Mouse (Mus musculus): ENCODE results near the gene Rnf32.
A peak's percentile ranks its signal among the peaks of the same experiment; 100 is the strongest.

The Rnf32 gene

DNA sequence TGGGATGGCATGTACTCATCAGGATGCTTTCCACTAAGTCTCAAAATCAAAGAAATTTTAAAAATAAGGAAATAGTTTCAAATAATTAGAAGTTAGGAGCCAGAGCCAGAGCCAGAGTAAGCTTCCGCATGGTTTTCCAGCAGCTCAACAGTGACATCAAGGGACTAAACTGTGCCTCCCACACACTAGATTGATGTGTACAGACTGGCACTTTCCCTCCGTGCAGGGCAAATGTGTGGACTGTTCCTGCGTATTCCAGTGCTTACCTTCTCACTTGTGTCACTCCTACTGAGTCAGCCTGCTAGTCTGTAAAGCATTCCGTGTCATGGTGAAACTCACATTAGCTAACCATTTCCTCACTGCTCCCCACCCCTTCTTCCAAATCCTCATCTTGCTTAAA, 75.1 kb downstream of the Rnf32 start:
- peak; percentile 31 for DNase-seq (ENCODE audit: extremely low read depth, low read depth, low spot score)

- no peak for DNase-seq (ENCODE audit: extremely low read depth, low read depth, low spot score)
These were observed 77.6 kb downstream of the Rnf32 start for GRCm38 (mm10) chr5:29273426-29273825.

DNA sequence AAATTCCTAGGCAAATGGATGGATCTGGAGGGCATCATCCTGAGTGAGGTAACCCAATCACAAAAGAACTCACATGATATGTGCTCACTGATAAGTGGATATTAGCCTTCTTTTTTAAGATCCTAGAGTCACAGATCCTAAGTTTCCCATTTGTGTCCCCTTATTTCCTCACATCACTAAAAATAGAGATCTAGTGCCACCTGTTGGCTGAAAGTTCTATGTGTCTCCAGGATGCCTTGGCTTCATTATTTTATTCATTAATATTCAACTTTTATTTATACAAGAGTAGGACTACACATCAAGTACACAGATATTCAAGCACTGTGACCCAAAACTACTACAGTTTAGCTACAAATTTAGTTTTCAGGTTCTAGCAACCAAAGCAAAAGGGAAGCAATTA, 79.0 kb downstream of the Rnf32 start:
- no peak for DNase-seq (ENCODE audit: extremely low read depth, low read depth, low spot score)

Measured in fat pad, adult 2 months (tissue).